Mouse (Mus musculus): ENCODE results near the gene Cyp2f2.
A peak's percentile ranks its signal among the peaks of the same experiment; 100 is the strongest.

Cyp2f2 gene

DNA sequence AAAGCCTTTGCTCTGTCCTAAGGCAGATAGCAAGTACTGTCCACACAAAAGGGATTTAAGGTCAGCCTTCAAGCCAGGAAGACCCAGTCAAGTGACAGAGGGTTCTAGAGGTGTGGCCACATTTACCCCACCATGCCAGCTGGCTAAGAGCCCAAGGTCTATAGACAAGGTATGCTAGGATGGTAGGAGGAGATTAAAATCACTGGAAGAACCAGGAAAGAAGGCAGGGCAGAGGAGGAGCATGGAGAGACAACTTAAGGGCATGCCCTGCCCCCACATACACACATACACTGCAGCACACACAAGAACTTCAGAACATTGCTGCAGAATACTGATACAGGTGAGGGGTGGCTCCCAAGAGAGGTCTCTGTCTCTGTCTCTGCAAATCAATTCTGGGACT is at the start of gene Cyp2f2:
Gene Cyp2f2, plus strand, starts transcription at position 234 of the 400 bp plus-strand sequence.
- DNase-seq: no peak

DNA sequence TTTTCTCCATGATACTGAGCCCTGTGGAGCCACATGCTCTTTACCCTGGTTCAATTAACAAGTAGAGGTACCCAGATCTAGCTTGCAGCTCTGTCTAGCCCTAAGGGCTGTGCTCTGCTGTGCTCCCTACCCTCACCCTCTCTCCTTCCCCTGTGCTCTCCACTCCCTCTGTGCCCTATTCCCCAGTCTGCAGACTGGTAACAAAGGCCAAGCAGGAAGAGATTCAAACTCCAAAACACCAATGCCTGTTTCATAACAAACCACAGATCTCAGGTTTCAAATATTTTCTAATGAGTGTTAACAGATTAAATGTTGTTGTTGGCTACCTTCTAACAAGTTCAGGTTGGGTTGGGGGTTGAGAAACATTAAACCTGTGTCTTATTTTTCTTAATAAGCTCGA is 41.1 kb upstream of the Cyp2f2 start:
- no peak for DNase-seq

DNA sequence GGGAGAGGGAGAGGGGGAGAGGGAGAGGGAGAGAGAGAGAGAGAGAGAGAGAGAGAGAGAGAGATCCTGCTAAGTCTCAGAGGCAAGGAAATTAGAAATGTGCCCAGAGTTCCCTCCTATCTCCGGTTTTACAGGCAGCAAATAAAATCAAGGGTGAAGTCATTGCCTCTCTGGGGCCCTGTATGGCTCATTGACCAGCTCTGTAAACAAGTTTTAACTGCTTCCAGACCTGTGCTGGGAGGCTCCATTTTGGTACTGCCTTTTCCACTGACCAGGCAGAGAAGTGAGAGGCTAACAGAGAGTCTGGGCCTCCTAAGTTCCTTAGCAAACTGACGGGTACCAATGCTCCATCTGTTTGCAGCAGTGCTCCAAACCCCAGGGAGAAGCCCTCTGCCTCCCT is 38.1 kb upstream of the Cyp2f2 start:
- no peak for DNase-seq

DNA sequence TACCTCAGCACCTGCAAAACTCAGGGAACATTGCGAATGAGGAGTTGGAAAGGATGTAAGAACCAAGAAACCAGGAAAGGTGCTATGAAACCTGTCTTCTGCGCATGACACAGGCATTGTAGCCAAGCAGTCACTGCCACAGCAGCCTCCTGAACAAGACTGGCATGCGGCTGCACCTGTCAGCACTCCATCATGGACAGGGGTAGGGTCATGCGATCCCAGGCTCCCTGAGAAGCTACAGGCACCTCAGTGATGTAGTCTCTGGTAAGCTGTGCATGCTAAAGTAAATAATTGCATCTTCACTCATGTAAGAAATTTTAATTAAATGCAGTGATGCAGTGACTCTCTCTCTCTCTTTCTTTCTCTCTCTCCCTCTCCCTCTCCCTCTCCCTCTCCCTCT is 28.7 kb upstream of the Cyp2f2 start:
- no peak for DNase-seq

DNA sequence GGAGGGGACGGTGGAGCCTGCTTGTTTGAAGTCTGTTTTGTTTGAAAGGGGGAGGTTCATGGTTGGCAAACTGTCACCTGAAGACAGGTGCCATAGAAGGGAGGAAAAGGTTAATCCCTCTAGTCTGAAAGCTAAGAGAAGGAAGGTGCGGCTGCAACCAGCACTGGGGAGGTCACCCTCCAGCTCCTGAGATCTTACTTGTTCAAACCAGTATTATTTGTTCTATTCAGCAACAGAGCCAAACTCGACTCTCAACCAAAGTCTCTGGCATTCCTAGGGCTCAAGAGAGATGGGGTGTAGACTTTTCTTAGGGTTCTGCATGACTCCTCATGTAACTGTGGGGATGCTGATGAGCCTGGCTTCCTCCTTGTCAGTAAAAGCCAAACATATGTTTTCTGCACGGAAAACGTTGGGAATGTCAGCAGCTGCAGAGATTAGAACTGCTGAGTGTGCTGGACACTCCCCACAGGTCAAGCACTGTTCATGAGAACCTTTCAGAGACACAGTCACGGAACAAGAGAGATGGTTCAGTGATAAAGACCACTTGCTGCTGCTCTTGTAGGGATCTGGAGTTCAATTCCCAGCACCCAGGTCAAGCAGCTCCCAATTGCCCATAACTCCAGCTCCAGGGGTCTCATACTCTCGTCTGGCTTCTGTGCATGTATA is 27.5 kb upstream of the Cyp2f2 start:
- no peak for DNase-seq

DNA sequence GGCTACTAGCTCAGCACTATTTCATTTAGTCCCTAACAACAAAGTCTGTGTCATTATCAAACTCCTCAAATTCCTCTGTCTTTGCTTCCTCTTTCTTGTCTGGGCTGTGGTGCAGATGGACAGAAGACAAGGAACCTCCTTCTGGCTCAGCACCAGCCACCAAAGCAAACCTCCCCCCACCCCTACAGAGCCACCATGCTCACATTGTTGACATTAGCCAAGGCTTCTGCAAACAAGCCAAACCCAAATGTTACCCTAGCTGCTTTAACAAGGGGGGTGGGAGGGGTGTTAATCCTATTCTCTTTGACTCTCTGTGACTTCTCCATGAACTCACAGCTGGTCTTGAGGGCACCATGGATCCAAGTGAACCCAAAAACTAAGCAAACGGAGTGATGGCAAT is 26.8 kb upstream of the Cyp2f2 start:
- no peak for DNase-seq

DNA sequence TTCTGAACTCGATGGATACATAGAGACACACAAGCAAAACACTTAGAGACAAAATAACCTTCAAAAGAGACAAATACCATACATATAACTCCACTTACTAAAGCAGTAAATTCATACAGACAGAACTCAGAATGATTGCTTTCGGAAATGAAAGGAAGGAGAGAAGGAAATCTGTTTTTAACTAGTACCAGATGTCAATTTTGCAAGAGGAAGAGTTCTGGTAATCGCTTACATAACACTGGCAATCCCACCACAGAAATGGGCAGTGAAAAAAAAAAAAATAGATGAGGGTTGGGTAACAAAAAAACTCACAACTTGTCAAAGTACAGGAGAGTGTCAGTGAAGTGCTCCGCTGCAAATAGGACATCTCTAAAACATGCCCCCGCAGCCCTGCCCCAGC is 14.8 kb upstream of the Cyp2f2 start:
- DNase-seq: no peak

DNA sequence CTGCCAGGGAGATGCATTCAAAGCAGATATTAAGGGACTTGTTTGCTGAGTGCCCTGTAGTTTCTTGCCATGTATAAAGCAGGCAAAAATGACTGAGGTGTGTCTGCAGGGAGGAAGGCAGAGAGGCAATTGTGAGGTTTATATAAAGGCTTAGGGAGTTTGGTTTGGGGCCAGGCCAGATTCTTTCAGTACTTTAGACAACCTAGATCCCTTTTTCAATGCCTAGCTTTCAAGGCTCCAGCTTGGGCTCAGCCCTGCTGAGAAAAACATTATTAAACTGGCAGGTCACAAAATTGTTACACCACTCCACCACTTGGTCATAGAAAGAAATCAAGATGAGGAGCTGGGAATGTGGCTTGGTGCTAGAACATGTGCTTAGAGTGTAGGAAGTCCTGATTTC is 9.4 kb upstream of the Cyp2f2 start:
- no peak for DNase-seq

DNA sequence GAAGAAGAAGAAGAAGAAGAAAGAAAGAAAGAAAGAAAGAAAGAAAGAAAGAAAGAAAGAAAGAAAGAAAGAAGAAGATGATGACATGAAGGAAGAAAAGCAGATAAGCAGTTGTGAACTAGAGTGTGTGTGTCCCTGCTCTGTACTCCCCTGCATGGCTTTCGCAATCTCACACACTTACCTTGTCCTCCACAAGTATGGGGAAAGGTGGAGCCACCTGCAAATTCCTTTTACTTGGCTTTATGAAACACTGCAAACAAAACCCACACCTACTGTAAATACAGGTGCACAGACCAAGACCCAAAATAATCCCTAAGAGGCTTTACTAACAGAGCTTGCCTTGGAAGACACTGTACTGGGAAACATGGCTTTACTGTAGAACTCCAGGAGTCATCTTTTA is 8.7 kb upstream of the Cyp2f2 start:
- no peak for DNase-seq

DNA sequence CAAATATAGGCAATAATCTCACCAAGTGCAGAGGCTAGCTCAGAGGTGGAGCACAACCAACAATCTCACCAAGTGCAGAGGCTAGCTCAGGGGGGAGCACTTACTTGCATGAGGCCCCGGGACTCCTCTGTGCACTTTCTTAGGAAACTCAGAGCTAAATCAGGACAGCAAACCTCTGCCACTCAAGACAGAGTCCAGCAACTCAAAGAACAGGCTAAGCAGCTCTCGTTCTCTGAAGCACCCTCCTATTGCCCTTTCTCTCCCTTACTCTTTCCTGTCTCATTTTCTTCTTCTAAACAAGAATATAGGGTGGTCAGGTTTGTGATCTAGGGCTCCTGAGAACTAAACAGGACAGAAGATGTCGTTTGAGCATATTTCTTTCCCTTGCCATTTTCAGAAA is 7.7 kb upstream of the Cyp2f2 start:
- DNase-seq: no peak

DNA sequence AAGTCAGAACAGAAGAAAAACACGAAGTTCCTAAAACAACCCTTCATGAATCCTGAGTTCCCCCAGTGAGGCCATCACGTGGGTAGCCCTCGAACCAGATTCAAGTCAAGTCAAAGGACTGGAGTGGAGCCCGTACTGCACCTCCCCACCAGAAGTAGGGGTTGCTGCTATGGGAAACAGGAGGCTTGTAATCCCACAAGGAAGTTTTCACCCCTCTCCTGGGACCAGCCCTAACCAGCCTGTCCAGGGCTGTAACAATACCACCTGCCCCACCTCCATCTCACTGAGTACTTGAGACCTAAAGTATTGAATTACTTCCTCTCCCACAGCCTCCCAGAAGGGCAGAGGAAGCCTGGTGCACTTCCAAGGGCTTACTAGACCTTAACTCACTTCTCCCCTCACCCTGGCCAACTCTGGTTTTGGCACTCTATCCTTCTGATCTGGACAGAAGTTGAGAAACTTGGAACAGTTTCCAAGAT is 1.6 kb upstream of the Cyp2f2 start:
- DNase-seq: no peak

DNA sequence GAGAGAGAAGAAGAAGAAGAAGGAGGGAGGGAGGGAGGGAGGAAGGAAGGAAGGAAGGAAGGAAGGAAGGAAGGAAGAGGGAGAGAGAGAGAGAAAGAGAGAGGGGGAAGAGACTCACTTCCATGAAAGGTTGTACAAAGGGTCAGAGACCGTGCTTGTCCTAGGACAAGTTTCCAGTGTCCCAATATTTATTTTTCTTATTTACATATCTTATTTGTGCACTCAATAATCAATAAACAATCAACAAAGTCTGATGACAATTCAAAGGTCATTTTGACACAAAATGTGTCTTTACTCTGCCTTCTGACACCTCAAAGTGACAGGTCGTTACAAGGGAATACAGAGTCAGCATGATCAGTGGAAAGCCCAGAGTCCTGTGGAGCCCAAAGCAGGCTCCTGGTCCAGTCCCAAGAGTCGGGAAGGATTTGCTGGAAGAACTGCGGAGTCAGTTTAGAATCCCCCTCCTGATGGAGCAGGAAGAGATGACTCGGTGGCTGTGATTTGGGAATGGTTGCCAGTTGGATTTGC is 4.7 kb downstream of the Cyp2f2 start:
- DNase-seq: no peak

DNA sequence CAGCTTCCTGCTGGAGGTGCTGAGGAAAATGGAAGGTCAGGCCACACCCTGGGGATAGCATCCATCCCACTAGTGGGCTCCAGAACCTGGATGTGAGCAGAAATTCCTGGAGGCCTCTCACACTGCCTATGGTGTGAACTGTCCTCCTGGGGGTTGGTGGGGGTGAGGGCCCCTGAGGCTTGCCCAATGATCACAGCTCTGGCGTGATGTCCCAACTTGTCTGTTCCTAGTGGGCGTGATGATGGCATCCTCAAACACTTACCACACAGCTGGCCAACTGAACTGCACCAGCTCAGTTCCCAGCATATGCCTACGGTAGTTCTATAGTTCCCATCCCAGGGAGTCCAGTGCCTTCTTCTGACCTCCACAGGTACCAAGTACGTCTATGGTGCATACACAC is 5.3 kb downstream of the Cyp2f2 start:
- no peak for DNase-seq

DNA sequence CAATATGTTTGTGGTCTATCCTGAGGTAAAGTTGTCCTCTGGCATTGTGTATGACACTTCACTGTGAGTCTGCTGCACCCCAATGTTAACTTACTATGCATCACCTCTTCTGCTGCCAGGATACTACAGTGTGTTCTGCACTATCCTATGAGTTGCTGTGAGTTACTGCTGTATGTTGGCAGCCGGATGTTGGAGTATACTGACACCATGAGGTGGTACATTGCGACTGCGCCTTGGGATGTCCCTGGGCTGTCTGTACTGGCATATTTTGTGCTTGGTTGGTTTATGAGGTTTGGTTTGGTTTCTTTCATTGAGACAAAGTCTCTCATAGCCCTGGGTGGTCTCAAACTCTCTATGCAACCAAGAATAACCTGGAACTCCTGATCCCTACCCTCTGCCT is 8.5 kb downstream of the Cyp2f2 start:
- peak; percentile 16 for DNase-seq

DNA sequence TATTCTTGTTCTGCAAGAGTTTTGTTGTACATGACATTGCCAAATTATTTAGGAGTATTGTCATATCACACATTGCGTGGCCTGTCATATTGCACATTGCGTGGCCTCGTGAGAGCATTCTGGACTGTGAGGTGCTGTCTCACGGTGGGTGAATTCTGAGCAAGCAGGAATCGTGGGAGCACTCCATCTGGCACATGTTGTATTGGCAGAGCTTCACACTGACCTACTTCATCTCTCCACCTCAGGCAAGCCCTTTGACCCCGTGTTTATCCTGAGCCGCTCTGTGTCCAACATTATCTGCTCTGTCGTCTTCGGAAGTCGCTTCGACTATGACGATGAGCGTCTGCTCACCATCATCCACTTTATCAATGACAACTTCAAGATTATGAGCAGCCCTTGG is 9.2 kb downstream of the Cyp2f2 start:
- no peak for DNase-seq

DNA sequence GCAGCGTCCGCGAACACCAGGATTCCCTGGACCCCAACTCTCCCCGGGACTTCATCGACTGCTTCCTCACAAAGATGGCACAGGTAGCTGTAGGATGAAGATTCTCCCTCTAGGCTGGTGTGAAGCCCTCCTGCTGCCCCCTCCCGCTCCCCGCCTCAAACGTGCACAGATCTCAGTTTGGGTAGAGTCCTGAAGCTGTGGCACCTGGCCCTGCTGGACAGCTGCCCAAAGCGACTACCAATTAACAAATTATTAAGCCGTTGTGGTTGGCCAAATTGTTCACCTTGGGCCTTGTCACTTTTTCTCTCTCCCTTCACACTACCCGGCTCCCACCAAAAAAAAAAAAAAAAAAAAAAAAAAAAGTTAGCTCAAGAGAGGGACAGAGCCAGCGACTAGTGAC is 10.1 kb downstream of the Cyp2f2 start:
- no peak for DNase-seq

DNA sequence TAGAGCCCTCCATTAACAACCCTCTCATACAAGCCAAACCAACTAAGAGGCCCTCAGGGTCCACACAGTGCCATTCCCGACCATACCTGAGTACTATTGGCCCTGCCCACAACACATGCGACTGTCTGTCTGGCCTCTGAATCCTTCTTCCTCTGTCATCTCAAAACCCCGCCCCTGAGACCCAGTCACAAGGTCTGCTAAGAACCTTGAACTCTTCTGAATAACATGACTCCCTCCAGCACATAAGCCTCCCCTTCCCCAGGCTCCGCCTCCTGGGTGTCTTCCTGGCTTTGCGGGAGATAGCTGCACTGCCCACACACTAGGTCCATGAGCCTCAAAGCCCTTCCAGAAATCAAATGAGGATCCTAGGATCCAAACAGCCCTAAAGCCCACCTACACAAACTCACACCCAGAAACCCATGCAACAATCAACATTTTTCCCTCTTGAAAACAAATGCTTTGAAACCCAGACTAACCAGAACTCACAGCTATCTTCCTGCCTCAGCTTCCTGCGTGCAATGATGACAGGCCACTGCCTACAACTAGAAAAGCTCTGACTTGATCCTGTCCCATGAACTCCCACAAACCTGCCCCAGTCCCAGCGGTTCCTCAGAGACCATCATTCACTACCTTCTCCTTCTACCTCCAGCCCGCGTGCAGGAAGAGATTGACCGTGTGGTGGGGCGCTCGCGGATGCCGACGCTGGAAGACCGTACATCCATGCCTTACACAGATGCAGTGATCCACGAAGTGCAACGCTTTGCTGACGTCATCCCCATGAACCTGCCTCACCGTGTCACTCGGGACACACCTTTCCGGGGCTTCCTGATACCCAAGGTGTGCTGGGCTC is 11.0 kb downstream of the Cyp2f2 start:
- no peak for DNase-seq

DNA sequence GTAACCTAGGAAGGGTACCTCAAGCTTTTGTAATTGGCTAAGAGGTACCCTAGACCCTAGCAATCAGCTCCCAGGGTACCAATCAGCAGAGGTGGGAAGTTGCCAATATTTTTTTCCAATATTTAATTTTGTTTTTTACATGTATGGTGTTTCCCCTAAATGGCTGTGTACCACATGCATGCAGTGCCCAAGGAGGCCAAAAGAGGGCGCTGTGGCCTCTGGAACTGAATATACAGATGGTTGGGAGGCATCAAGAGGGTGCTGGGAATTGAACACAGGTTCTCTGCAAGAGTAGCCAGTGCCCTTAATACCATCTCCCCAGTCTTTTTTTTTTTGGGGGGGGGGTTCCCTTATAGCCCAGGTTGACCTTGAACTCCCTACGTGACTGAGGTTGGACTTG is 11.7 kb downstream of the Cyp2f2 start:
- DNase-seq: no peak

DNA sequence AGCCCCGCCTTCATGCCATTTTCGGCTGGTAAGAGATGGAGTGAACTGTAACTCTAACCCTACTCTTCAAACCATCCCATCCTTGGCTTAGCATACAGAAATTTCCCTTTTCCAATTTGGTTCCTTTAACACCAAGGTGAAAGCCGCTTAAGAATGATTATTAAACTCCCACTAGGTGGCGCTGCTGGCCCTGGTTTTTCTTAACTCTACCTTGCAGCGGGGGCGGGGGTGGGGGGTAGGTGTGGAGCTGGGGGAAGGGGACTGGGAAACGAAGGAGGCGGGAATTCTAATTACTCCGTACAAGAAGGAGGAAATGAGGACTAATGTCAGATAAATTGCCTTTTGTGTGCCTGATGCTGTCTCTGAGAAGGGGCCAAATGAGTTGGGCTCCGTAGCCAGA is 12.9 kb downstream of the Cyp2f2 start:
- peak; percentile 32 for DNase-seq

DNA sequence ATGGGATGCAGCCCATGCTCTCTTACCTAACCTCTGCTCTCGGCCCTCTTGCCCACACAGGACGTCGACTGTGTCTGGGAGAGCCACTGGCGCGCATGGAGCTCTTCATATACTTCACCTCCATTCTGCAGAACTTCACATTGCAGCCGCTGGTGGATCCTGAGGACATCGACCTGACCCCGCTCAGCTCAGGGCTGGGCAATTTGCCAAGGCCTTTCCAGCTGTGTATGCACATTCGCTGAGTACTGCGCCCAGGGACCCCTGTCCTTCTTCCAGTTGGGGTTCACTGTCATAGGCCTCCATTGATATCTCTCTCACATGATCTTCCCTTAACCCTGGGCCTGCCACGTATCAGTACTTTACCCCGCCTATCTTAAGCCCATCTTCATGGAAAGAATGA is 13.4 kb downstream of the Cyp2f2 start:
- no peak for DNase-seq

DNA sequence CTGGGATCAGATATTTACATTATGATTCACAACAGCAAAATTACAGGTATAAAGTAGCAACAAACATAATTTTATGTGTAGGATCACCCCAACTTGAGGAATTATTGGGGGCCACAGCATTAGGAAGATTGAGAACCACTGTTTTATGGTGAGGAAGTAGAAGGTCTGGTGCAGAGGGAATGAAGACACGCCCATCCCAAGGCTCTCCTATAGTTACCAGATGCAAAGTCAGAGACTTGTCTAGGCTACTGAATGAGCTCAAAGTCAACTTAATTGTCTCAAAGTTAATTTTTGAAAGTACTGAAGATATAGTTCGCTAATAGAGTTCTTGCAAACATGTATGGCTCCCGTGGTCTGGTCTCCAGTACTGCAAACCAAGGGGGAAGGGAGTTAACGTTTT is 14.0 kb downstream of the Cyp2f2 start:
- no peak for DNase-seq

DNA sequence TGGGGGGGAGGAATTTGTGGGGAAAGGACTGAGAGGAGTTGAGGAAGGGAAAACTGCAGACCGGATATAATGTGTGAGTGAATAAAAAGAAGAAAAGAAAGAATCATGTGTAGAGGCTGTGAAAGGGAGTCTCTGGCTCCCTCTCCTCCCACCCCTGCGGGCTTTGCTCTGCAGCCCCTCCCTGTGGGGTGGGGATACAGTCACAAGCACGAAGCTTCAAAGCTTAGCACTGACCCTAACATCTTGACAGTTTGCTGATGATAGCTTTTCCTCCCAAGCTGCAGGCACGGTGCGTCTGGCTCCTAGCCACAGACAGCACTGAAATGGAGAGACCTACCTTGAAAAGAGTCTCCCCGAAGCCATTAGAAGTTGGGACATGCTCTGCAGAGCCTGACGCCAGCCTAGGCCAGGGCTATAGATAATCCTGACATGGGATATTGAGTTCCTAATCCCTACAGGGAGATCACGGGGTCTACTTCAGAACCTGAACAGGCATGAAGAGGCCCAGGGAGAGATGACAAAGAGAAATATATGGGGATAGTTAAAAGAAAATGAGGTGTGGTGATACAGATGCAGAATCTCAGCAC is 16.8 kb downstream of the Cyp2f2 start:
- DNase-seq: no peak

DNA sequence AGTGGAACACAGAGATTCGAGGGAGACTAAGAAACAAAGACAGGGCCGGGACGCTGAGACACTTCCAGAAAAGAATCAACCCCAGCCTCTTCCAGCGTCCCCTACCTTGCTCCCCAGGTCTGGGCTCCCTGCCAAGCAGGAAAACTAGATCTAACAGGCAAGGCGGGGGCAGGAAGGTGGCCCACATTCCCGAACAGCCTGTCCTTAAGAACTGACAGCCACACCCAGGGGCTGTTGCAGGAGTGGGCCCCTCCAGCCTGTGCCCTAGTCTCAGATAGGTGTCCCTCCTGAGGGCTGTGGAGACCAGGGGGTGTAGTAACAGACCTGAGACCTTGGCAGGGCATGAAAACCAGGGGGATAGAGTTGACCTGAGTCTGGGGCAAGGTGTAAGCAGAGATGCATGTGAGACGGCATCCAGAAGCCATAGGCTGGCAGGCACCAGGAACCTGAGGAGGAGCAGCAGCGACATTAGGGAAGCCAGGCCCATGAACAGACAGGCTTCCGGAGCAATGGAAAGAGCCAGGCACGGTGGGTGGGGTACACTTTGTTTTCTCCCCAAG is 33.6 kb downstream of the Cyp2f2 start, which contains the start of gene Cyp2t4:
Gene Cyp2t4, plus strand, starts transcription at position 510 of the 560 bp plus-strand sequence.
- no peak for DNase-seq

Data from thymus, postnatal 25 days (tissue).